Mouse (Mus musculus) retina, embryonic 14.5 days (tissue): ENCODE data around the gene Tent5c.

Source experiments
- DNase-seq: peaks from one replicate; pipeline ENCODE4 v3.0.0-alpha.2; 2015; ENCODE audit warnings: low spot score

Gene Tent5c

DNA sequence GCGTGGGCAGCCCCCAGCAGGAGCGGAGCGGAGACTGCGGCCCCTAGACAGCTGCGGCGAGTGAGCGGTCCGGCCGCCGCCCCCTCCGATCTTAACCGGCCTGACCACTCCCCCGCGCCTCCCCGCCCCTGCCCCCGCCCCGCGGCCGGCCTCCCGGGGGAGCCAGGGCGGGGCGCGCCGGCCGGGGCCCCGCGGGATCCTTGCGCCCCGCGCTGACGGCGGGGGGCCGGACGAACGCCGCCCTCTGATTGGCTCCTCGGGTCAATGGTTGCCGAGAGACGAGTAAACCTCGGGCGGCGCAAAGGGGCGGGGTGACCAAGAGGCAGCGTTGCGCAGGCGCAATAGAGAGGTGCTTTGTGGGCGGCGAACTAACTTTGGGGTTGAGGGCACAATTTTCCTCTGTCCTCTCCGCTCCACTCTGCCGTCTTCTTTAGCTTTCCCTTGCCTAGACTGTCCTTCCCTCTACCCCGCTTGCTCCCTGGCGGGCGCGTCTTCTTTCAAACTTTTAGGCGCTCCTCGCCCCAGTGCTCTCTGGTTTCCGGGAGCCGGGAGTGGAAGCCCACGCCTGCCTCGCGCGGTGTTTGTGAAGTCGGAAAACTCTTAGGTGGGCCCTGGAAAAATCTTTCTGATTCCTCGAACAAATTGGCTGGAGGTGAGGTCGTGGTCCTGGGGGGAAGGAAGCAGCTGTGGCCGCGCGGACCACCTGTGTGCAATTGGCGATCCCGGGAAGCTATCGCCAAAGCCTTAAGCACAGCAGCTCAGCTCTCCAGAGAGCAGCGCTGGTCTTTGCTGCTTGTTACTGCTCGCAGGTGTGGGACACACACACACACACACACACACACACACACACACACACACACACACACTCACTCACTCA is at the start of gene Tent5c:
Gene Tent5c (minus strand): TSS at position 192 of the 877 bp plus-strand sequence.
- DNase-seq, result peak; percentile 98

GRCm38 (mm10) chr3:100536686-100537085 is 47.6 kb upstream of the Tent5c start:
- no peak for DNase-seq

GRCm38 (mm10) chr3:100535902-100536301 is 46.8 kb upstream of the Tent5c start:
- no peak for DNase-seq

DNA sequence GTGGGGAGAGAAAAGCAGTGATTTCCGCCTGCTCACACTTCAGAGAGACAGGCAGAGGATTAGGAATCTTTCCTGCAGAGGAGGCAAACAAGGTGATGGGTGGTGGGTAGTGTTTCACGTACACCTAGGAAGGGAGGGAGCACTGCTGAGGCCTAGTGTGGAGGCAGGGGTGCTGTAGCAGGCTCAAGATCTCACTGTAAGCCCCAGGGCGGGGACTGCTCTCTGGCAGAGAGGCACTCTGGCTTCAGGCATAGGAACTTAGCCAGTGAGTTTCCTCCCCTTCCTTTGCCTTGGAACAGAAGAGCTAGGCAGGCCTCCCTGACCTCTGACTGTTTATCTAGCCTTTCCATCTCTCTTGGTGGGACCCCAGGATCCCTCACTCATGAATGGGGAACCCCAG is 46.2 kb upstream of the Tent5c start:
- DNase-seq, result no peak

DNA sequence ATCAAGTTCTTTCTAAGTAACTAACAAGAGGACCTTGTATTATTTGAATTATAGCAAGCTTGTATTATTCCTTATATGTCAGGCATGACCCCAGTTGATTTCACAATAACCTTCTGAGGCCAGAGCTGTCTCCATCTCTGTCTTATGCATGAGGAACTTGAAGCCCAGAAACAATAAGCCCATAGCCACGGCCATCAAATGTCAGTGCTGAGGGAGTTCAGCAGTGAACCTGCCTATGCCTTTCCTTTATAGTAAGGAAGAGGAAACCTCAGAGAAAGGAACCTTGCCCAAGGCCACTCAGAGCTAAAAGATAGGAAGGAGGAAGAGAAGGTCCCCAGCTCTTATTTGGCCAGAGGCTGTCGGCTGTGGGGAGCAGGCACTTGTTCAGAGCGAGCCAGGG is 45.3 kb upstream of the Tent5c start:
- DNase-seq, result no peak

GRCm38 (mm10) chr3:100533429-100533828 is 44.3 kb upstream of the Tent5c start:
- no peak for DNase-seq

DNA sequence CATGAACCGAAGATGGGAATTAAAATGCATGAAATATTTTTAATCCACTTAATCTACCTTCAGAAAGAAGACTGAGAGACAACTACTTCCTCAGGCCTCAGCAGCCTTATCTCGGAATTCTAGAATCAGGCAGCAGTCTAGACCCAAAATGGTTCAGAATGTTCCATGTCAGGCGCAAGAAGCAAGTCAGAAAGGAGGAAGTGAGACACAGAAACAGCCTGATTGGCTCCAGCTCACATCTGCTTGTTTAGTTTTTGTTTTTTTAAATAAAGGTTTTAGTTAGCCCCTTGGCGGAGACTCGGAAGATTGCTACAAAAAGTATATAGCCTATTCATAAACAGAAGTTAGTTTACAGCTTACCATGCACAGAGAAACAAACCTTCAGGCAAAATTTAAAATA is 41.8 kb upstream of the Tent5c start:
- no peak for DNase-seq

DNA sequence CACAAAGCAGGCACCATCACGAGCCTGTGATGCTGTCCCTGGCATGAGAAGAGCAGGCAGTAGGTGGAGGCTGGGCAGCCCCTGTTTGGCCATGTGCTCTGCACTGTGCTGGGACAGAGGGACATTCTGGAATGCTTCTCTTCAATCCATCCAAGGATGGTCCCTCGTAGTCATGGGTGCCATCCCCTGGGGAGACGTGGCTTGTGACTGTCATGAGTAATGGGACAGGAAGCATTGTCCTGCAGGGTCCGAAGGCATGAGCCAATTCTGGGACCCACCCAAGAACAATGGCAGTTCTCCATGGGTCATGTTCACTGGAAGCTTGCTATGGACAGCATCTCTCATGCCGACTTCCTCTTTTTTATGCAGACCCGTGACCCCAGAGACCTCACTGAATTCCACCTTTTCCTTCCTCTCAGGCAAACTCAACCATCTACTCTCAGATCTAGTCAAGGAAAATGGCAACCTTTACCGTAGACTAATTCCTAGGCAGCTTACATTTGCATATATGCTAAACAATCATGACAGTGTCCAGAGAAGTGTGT is 41.2 kb upstream of the Tent5c start:
- DNase-seq, result no peak

- no peak for DNase-seq
These were observed 33.5 kb upstream of the Tent5c start for GRCm38 (mm10) chr3:100522671-100523070.

DNA sequence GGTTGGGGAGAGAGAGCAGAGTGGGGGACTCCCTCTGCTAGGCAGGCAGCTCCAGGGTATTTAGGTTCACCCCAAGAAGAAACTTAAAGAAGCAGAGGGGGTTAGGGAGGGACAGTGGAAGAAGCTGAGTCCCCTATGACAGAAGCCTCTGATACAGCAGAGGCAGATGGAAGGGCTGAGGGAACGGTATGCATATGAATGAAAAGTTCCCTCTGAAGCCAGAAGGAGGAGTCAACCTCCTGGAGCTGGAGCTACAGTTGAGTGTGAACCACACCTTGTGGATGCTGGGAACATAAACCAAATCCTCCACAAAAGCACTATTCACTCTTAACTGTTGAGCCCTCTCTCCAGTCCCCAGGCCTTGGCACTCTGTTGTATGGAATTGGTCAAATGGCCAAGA is 32.5 kb upstream of the Tent5c start:
- DNase-seq, result no peak

- no peak for DNase-seq
These were observed 26.6 kb upstream of the Tent5c start for GRCm38 (mm10) chr3:100515754-100516141.

- no peak for DNase-seq
These were observed 26.1 kb upstream of the Tent5c start for GRCm38 (mm10) chr3:100515093-100515753.

DNA sequence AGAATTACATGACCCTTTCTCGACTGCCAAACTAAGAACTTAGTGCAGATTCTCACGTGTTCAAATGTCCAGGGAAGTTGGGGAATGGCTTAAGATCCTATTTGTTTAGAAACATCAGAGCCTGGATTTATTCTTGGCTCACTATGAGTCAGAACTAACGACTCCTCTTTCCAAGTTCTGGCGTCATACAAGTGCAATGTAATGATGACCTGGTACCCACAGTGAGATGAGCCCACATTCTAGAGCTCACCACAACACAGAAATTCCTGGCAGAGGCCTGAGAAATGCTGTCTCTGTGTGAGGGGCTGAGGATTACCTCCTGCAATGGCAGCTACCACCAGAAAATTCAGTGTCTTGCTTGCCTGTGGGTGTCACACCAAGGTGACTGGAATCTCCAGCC is 18.1 kb upstream of the Tent5c start:
- no peak for DNase-seq

GRCm38 (mm10) chr3:100506715-100507114 is 17.6 kb upstream of the Tent5c start:
- DNase-seq, result no peak

- no peak for DNase-seq
These were observed 14.8 kb upstream of the Tent5c start for GRCm38 (mm10) chr3:100503882-100504281.

DNA sequence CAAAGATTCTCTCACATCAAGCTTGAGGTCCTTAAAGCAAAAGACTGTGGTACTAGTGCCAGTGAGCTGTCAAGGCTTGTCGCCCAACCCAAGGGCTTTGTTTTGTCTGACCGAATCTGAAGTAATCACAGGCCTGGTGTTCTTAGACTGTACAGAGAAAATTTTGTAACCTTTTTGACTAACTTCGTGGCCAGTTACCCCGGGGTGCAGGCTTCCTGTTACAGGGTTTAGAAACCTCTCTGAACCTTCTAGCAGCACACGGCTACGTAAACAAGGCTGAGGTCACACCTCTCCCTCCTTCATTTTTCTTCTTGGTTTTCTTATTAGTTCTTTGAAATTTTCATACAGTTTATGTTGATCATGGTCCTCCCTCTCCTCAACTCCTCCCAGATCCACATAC is 13.4 kb upstream of the Tent5c start:
- DNase-seq, result no peak

DNA sequence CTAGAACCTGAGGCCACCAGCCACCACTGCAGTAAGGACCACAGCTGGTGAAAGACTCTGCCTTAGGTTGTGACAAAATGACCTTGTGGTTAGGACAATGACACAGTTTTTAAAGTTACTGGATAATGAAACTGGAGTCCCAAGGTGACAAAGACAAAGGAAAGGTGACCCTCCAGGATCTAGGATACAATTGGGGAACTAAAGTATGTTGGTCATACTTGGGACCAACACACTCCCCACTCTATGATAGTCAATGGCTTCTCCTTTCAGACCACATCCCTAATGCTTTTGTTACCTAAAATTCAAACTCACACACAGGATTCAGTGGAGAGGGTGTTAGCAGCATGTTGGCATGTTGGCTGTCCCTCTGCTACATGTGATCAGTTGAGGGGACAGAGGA is 12.8 kb upstream of the Tent5c start:
- DNase-seq, result no peak

DNA sequence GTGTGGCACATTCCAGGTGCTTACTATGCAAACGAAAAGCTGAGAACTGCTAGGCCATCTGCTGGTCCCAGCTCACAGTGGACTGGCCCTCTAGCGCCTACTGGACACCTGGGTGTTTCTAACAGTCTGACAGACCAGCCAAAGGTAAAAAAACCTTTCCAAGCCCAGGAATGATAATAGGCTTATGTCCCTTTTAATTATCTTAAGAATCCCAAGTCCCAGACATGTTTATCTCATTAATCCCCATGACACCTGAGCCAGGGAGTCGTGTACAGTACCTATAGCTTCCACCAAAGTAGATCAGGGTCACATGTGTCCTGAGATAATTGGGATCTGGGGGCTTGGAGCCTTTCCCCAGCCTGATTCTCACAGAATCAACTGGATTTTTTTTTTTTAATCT is 7.0 kb upstream of the Tent5c start:
- DNase-seq, result no peak

DNA sequence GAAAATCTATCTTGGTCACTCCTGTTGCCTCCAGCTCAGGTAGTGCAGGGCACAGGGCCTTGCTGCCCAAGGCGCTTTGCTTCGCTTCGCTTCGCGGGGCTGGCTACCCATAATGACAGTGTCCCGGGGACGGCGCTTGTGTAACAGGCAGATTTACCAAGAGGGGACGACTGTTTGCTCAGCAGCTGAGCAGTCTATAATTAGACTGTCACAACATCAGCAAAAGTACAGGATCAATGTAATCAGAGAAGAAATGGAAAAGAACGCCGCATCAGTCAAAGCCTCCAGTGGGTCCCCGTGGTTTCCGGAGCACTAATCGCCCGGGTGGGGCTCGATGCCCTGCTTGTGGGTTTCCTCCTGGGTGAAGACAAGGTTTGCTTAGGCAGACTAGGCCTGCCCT is 6.3 kb upstream of the Tent5c start:
- DNase-seq, result no peak

GRCm38 (mm10) chr3:100494912-100495311 is 5.8 kb upstream of the Tent5c start:
- no peak for DNase-seq

GRCm38 (mm10) chr3:100490010-100490300 is 831 bp upstream of the Tent5c start:
- no peak for DNase-seq

GRCm38 (mm10) chr3:100488251-100489132 is 632 bp downstream of the Tent5c start:
- peak; percentile 52 for DNase-seq
